Mouse (Mus musculus): ENCODE data around the gene Ccdc122. TPM values are rescaled to one million over a fixed set of nuclear protein-coding genes. Genes with fewer than 3 reads are reported as not detected.

The Ccdc122 gene
- total and polyA plus RNA-seq, 3 experiments, result 4.9 to 6.7 (median 6.1) TPM

GRCm38 (mm10) chr14:77130612-77131011 lies 94.0 kb downstream of the Ccdc122 start:
- no peak for DNase-seq

GRCm38 (mm10) chr14:77136936-77137335 lies 100.4 kb downstream of the Ccdc122 start:
- no peak for DNase-seq

GRCm38 (mm10) chr14:77141324-77142282 lies 105.0 kb downstream of the Ccdc122 start:
- peak; percentile 42 for DNase-seq

- DNase-seq, result no peak
Observed at GRCm38 (mm10) chr14:77145103-77145502, 108.5 kb downstream of the Ccdc122 start.

- no peak for DNase-seq
Observed at GRCm38 (mm10) chr14:77147635-77148034, 111.1 kb downstream of the Ccdc122 start.

- DNase-seq, result no peak
Observed at GRCm38 (mm10) chr14:77150556-77150955, 114.0 kb downstream of the Ccdc122 start.

- DNase-seq, result no peak
Observed at GRCm38 (mm10) chr14:77151431-77151830, 114.9 kb downstream of the Ccdc122 start.

GRCm38 (mm10) chr14:77156222-77156910 lies 119.8 kb downstream of the Ccdc122 start, which contains the start of gene Enox1:
TSS of gene Enox1 (plus strand) at chr14:77156763.
- DNase-seq, result peak; percentile 66

- peak; percentile 56 for DNase-seq
Observed at GRCm38 (mm10) chr14:77156911-77157504, 120.4 kb downstream of the Ccdc122 start.

- DNase-seq, result peak; percentile 76
Observed at GRCm38 (mm10) chr14:77157505-77157911, 120.9 kb downstream of the Ccdc122 start.

GRCm38 (mm10) chr14:77159397-77159796 lies 122.8 kb downstream of the Ccdc122 start:
- no peak for DNase-seq

Other genes with a start within 250 kb of the Ccdc122 start
- 10 to 100 TPM in 1 of 2 experiments, 1 to 10 TPM in 1; 7.8 to 10.5 TPM for gene Lacc1, start 132 bp downstream of the Ccdc122 start, total RNA-seq (2021)
- 7.0 and 7.8 TPM in 2 replicates for gene Lacc1, start 132 bp downstream of the Ccdc122 start, polyA plus RNA-seq (2012; rRNA removed)
- 1 to 10 TPM; 2.1 to 3.5 TPM for gene Enox1, start 120.0 kb downstream of the Ccdc122 start, total RNA-seq (2021)
- 1.0 and 1.7 TPM in 2 replicates for gene Enox1, start 120.0 kb downstream of the Ccdc122 start, polyA plus RNA-seq (2012; rRNA removed)